In genomic region chr1:150760801-150761331, GRCm38 (mm10) we compare ENCODE assay signal across 16 mouse cellular contexts.
DNase-seq lines count a peak whose midpoint lies in the region; ATAC-seq and TF ChIP-seq lines count a peak whose summit lies in the region.
"Had no signal": no experiment of that assay in that cellular context is flagged by ENCODE, and none has a peak within 500 bp of the region (broad histone marks: within the 10 kb centered on the region; RNA-seq: fewer than 3 reads in every experiment).

No protein-coding gene starts in this region.

- H3K9me3 ChIP-seq in embryonic facial prominence, embryonic 14.5 days (ENCODE audit: control insufficient read depth, low read length), result no peaks in the 10 kb centered on the region
- H3K9me3 ChIP-seq in embryonic facial prominence, embryonic 10.5 days, result no peaks in the 10 kb centered on the region
- no peaks in the 10 kb centered on the region for H3K9me3 ChIP-seq in liver, embryonic 11.5 days (ENCODE audit: control insufficient read depth, low read length)
- H3K9me3 ChIP-seq: heart, embryonic 13.5 days; hindbrain, embryonic 13.5 days; intestine, embryonic 15.5 days; limb, embryonic 13.5 days; midbrain, embryonic 12.5 days had no signal

- H3K27ac ChIP-seq in embryonic facial prominence, embryonic 14.5 days (replicated peaks; ENCODE audit: low read depth, low read length), result peak overlapping the region; percentile 48; the same call in 1 of the 2 replicates
- H3K27ac ChIP-seq in embryonic facial prominence, embryonic 10.5 days (replicated peaks), result no peak overlapping the region
- no peak overlapping the region for H3K27ac ChIP-seq in liver, adult 2 months (replicated peaks; ENCODE audit: insufficient read depth, low read depth, low read length)
- no peak overlapping the region for H3K27ac ChIP-seq in liver, embryonic 11.5 days (ENCODE audit: low read depth, low read length)
- H3K27ac ChIP-seq in macrophage, result 0 out of 2 replicates have a peak overlapping the region, but pooled peaks have one; percentile 14
- H3K27ac ChIP-seq: heart, embryonic 13.5 days; hindbrain, embryonic 13.5 days; intestine, embryonic 15.5 days; left cerebral cortex, adult 2 months; limb, embryonic 13.5 days; midbrain, embryonic 12.5 days had no signal

- no peak for TF ChIP-seq POLR2A in liver, adult 2 months (IDR thresholded peaks at IDR 0.05; ENCODE audit: extremely low read depth, insufficient read depth, low read length)

- ATAC-seq in embryonic facial prominence, embryonic 14.5 days (ENCODE audit: low read depth), result 0 out of 2 replicates have a peak, but pooled peaks have one; percentile 15
- no peak for ATAC-seq in liver, embryonic 11.5 days (replicated peaks; ENCODE audit: low FRiP score)
- ATAC-seq in common myeloid progenitor, adult 5-6 weeks (replicated peaks; ENCODE audit: low read depth, poor library complexity, severe bottlenecking), result peak; percentile 30; the same call in 1 of the 2 replicates
- no peak for ATAC-seq in cerebellum, adult (ENCODE audit: insufficient number of reproducible peaks, low FRiP score, low TSS enrichment)
- ATAC-seq: intestine, embryonic 15.5 days; liver, postnatal 0 days had no signal

- WGBS in embryonic facial prominence, embryonic 14.5 days, result 40% methylated on average over 2 of the region's 2 CpGs
- 52% methylated on average over 2 of the region's 2 CpGs for WGBS in embryonic facial prominence, embryonic 10.5 days
- WGBS in liver, adult 2 months, result 51% methylated on average over 2 of the region's 2 CpGs
- 26% methylated on average over 2 of the region's 2 CpGs for WGBS in liver, embryonic 11.5 days
- 21% methylated on average over 2 of the region's 2 CpGs for WGBS in macrophage (ENCODE audit: missing documents)

- H3K27me3 ChIP-seq in embryonic facial prominence, embryonic 14.5 days (replicated peaks; ENCODE audit: control insufficient read depth, insufficient read depth, low read length), result no peaks in the 10 kb centered on the region
- H3K27me3 ChIP-seq in embryonic facial prominence, embryonic 10.5 days (replicated peaks; ENCODE audit: low read depth, poor library complexity, severe bottlenecking), result no peaks in the 10 kb centered on the region
- H3K27me3 ChIP-seq in liver, adult 2 months (ENCODE audit: control insufficient read depth, insufficient read depth, low read length), result no peaks in the 10 kb centered on the region
- H3K27me3 ChIP-seq in liver, embryonic 11.5 days (replicated peaks; ENCODE audit: control insufficient read depth, insufficient read depth, low read length), result no peaks in the 10 kb centered on the region
- H3K27me3 ChIP-seq: heart, embryonic 13.5 days; hindbrain, embryonic 13.5 days; intestine, embryonic 15.5 days; limb, embryonic 13.5 days; midbrain, embryonic 12.5 days had no signal

- H3K4me1 ChIP-seq in embryonic facial prominence, embryonic 14.5 days (ENCODE audit: control insufficient read depth, insufficient read depth, low read length), result peaks cover 10% of the 10 kb centered on the region; the same call in 1 of the 2 replicates
- H3K4me1 ChIP-seq in embryonic facial prominence, embryonic 10.5 days, result 0 out of 2 replicates have a peak, but pooled peaks cover 10% of the 10 kb centered on the region
- H3K4me1 ChIP-seq in liver, adult 2 months (ENCODE audit: control insufficient read depth, insufficient read depth, low read length), result no peaks in the 10 kb centered on the region
- no peaks in the 10 kb centered on the region for H3K4me1 ChIP-seq in liver, embryonic 11.5 days (replicated peaks; ENCODE audit: control insufficient read depth, insufficient read depth, low read length)
- H3K4me1 ChIP-seq: hindbrain, embryonic 13.5 days; intestine, embryonic 15.5 days; midbrain, embryonic 12.5 days had no signal

- no peak overlapping the region for H3K4me2 ChIP-seq in embryonic facial prominence, embryonic 14.5 days (ENCODE audit: low read depth, low read length)
- no peak overlapping the region for H3K4me2 ChIP-seq in liver, embryonic 11.5 days
- H3K4me2 ChIP-seq: heart, embryonic 13.5 days; hindbrain, embryonic 13.5 days; intestine, embryonic 15.5 days; limb, embryonic 13.5 days; midbrain, embryonic 12.5 days had no signal

- H3K36me3 ChIP-seq in embryonic facial prominence, embryonic 14.5 days (ENCODE audit: control insufficient read depth, insufficient read depth, low read length), result peaks cover 19% of the 10 kb centered on the region
- peaks cover 32% of the 10 kb centered on the region for H3K36me3 ChIP-seq in embryonic facial prominence, embryonic 10.5 days (replicated peaks)
- H3K36me3 ChIP-seq in liver, adult 2 months (ENCODE audit: control insufficient read depth, insufficient read depth, low read length), result no peaks in the 10 kb centered on the region
- no peaks in the 10 kb centered on the region for H3K36me3 ChIP-seq in liver, embryonic 11.5 days (ENCODE audit: control insufficient read depth, insufficient read depth, low read length)
- H3K36me3 ChIP-seq in macrophage (ENCODE audit: inconsistent target), result no peaks in the 10 kb centered on the region
- H3K36me3 ChIP-seq: hindbrain, embryonic 13.5 days; intestine, embryonic 15.5 days; midbrain, embryonic 12.5 days had no signal

- no peak overlapping the region for H3K9ac ChIP-seq in embryonic facial prominence, embryonic 14.5 days (ENCODE audit: low read depth, low read length)
- no peak overlapping the region for H3K9ac ChIP-seq in liver, adult 2 months (ENCODE audit: low read depth, low read length)
- H3K9ac ChIP-seq in liver, embryonic 11.5 days (ENCODE audit: low read depth, low read length), result no peak overlapping the region
- H3K9ac ChIP-seq: heart, embryonic 13.5 days; hindbrain, embryonic 13.5 days; intestine, embryonic 15.5 days; limb, embryonic 13.5 days; liver, postnatal 0 days; midbrain, embryonic 12.5 days had no signal

- TF ChIP-seq CTCF in liver, adult 2 months (IDR thresholded peaks at IDR 0.05; ENCODE audit: low read depth, low read length), result no peak

- DNase-seq in embryonic facial prominence, embryonic 14.5 days (ENCODE audit: low spot score), result peak; percentile 71
- no peak for DNase-seq in embryonic facial prominence, embryonic 10.5 days (ENCODE audit: low spot score)
- peak; percentile 2 for DNase-seq in liver, adult 2 months (ENCODE audit: extremely low read depth, low read depth, low spot score)
- DNase-seq in liver, embryonic 11.5 days (ENCODE audit: low spot score), result no peak
- no peak for DNase-seq in urinary bladder, postnatal 25 days (ENCODE audit: low spot score)
- DNase-seq: cerebellum, adult 18-20 months; liver, postnatal 0 days had no signal

- no peak overlapping the region for H3K4me3 ChIP-seq in embryonic facial prominence, embryonic 14.5 days (ENCODE audit: low read depth, low read length)
- H3K4me3 ChIP-seq in embryonic facial prominence, embryonic 10.5 days, result no peak overlapping the region
- no peak overlapping the region for H3K4me3 ChIP-seq in liver, adult 2 months (ENCODE audit: insufficient read depth, low read depth, low read length)
- no peak overlapping the region for H3K4me3 ChIP-seq in liver, embryonic 11.5 days (ENCODE audit: low read depth, low read length)
- no peak overlapping the region for H3K4me3 ChIP-seq in macrophage (ENCODE audit: inconsistent target)
- H3K4me3 ChIP-seq: heart, embryonic 13.5 days; hindbrain, embryonic 13.5 days; intestine, embryonic 15.5 days; left cerebral cortex, adult 2 months; limb, embryonic 13.5 days; midbrain, embryonic 12.5 days had no signal

- no peaks in the 10 kb centered on the region for H3K79me2 ChIP-seq in liver, adult 2 months (ENCODE audit: control insufficient read depth, insufficient read depth, low read length)
- no peaks in the 10 kb centered on the region for H3K79me2 ChIP-seq in macrophage (ENCODE audit: inconsistent target)

Comparison
In these comparisons a context has a peak if more than half of its experiments do, and no peak if none do; other contexts are left out.
1. DNase-seq: peak in embryonic facial prominence, embryonic 14.5 days (single experiment) and liver, adult 2 months (single experiment); none in embryonic facial prominence, embryonic 10.5 days (single experiment), liver, embryonic 11.5 days (single experiment) and urinary bladder, postnatal 25 days (single experiment).
2. H3K27ac ChIP-seq: peak in embryonic facial prominence, embryonic 14.5 days (single experiment) and macrophage (single experiment); none in embryonic facial prominence, embryonic 10.5 days (single experiment), liver, adult 2 months (single experiment) and liver, embryonic 11.5 days (single experiment).
3. ATAC-seq: peak in embryonic facial prominence, embryonic 14.5 days (single experiment) and common myeloid progenitor, adult 5-6 weeks (single experiment); none in liver, embryonic 11.5 days (single experiment) and cerebellum, adult (single experiment).